Mouse (Mus musculus) naive thymus-derived CD4-positive, alpha-beta T cell, adult 2 months (primary cell): ENCODE results near the gene Tmub2.

ENCODE experiments used
- DNase-seq: peaks from one replicate; pipeline ENCODE4 v3.0.0-alpha.2; 2011; ENCODE audit warnings: low read depth

The Tmub2 gene

GRCm38 (mm10) chr11:102305359-102305758 is 20.6 kb downstream of the Tmub2 start:
- no peak for DNase-seq

- no peak for DNase-seq
These were observed 23.4 kb downstream of the Tmub2 start for GRCm38 (mm10) chr11:102308104-102308503.

GRCm38 (mm10) chr11:102308979-102309378 is 24.2 kb downstream of the Tmub2 start:
- peak; percentile 98 for DNase-seq

DNA sequence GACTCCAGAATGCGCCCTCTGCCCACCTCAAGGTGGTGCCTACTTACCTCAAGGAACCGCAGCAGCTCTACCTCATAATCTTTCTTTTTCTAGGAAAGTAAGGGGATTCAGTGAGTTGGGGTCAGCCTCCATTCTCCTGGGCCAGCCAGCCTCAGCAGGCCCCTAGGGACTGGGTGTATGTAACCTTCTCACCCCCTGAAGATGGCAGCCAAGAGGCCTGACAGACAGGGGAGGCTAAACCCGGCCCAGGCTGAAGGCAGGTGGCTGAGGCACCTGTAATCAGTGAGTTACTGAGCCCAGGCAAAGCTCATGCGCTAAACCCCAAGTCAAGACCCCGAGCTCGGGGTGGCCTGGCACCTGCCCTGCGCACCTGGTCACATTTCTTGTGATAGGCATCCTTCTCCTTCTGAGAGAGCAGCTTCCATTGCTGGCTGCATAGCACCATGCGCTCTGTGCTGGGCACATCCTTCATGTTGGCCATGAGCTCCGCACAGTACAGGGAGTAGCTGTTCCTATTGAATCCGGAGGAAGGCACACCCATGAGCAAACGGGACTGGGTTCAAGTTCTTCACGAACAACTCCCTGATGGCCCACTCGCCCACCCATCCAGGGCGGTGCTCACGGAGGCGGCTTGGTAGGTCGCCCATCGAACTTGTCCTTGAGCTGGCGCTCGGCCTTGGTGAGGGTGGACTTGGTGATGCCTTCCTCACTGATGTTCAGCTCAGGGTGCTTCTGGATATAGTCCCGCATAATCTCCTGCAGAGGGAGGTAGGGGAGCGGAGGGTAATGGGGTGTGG is 25.3 kb downstream of the Tmub2 start:
- peak; percentile 23 for DNase-seq

DNA sequence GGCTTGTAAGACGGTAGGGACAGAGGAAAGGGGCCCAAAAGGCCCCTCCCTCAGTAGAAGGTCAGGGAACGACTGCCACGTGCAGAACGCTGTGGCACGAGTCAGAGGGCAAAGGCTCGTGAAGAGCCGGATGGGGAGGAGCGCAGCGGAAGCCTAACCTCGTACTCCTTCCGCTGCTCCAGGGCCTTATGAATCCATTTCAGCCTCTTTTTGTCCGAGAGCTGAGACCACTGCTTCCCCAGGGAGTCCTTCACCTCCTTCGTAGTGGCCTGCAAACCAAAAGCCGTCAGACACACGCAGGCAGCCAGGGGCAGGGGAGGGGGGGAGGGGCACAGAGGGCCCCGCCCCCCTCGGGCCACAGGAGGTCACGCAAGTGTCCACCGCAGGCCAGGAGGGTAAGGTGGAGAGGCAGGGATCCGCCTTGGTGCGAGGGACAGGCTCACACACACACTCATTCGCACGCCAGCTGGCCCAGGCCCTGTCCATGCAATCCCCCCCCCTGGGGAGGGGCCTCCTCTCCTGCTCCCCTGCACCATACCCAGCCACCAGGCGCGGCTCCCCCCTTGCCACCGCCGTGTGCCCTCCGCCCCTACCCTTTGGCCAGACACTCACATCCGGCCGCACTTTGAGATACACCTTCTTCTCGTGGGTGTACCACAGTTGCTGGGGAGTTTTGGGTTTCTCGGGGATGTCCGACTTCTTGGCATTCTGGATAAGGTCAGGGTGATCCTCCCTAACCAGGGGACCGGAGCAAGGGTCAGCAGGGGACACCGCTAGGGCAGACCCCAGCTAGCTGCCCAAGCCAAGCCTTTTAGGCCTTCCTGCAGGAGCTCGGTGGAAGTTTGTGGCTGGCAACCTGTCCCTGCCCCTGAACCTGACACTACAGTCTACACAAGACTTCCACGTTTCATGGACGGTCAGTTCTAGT is 26.3 kb downstream of the Tmub2 start:
- DNase-seq, result peak; percentile 10

- DNase-seq, result no peak
These were observed 27.2 kb downstream of the Tmub2 start for GRCm38 (mm10) chr11:102311966-102312365.

DNA sequence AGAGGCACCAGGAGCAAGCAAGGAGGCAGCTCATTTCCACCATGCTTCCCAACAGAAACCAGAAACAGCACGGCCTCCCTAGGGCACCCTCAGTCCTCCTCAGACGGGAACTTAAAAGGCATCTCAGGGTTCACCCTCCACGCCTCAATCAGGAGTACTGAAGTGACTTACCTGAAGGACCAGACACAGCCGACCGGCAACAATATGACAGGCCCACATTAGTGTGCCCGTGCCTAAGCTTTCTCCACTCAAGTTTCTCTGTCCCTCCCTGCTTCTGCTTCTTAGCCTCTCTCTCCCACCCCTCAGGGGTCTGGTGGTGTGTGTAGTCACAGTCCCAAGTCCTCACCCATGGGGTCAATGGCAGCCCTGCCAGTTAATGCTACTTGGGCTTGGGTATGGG is 27.9 kb downstream of the Tmub2 start:
- DNase-seq, result no peak

GRCm38 (mm10) chr11:102314321-102314720 is 29.6 kb downstream of the Tmub2 start:
- peak; percentile 15 for DNase-seq

- no peak for DNase-seq
These were observed 31.2 kb downstream of the Tmub2 start for GRCm38 (mm10) chr11:102315690-102316571.

DNA sequence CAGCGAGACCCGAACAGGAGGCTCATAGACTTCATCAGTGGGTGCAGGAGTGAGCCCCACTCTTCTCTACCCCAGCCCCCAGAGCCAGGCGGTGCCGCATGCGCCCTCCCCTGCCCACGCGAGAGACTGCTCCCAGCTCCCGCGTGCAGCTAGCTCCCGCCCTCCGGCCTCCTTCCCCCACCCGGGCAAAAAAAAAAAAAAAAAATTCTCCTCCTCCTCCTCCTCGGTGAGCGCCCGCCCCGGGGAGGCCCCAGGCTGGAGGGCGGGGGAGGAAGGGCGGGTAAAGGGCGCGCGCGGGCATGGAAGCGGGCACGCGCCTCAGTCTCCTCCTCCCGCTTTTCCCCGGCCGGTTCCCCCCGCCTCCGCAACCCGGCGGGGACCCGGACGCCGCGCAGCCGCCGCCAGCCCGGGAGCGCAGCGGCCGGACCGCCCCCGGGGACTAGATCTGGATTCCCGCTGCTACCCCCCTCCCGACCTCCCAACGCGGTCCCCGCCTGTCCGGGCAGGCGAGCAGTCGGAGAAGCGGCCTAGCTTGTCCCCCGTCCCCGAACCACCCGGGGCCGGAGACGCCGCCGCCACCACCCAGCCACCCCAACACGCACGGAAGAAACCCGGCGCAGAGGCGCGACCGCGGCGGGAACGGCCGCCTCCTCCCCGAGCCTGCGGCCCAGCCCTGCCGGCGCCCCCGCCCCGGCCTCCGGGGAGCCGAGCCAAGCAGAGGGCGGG is 32.0 kb downstream of the Tmub2 start:
- DNase-seq, result peak; percentile 90

DNA sequence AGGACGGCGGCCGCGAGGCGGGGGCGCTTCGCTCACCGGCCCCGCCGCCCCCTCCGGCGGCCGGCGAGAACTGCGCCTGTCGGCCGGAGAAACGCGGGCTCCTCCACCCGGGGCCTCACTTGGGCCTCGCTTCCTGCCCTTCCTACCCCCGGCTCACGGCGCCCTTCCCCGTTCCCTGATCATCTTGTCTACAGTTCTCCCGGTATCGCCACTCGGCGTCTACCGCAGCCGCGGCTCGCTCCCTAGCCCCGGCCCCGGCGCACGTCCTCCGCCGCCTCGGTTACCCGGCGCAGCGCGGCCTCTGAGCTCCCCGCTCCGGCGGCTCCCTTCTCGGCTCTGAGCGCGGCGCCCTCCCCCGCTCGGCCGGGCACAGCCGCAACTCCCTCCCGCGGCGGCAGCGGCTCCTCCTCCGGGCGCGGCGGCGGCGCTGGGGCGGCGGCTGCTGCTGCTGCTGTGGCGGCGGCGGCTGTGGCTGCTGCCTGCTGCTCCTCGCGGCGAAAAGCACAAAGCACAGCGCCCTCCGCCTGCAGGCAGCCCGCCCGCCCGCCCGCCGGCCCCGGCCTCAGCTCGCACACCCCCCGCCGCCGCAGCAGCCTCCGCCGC is 32.7 kb downstream of the Tmub2 start:
- DNase-seq, result peak; percentile 78

GRCm38 (mm10) chr11:102317901-102318575 is 33.3 kb downstream of the Tmub2 start:
- DNase-seq, result peak; percentile 73

- DNase-seq, result peak; percentile 72
These were observed 34.1 kb downstream of the Tmub2 start for GRCm38 (mm10) chr11:102318576-102319409.

- DNase-seq, result peak; percentile 84
These were observed 34.7 kb downstream of the Tmub2 start, which contains the start of gene Ubtf for GRCm38 (mm10) chr11:102319410-102319792. Gene Ubtf, minus strand, starts transcription at chr11:102319742.

- peak; percentile 83 for DNase-seq
These were observed 35.4 kb downstream of the Tmub2 start for GRCm38 (mm10) chr11:102319941-102320685.

- DNase-seq, result no peak
These were observed 35.9 kb downstream of the Tmub2 start for GRCm38 (mm10) chr11:102320686-102321005.

- no peak for DNase-seq
These were observed 37.2 kb downstream of the Tmub2 start for GRCm38 (mm10) chr11:102321931-102322330.

- DNase-seq, result no peak
These were observed 38.8 kb downstream of the Tmub2 start for GRCm38 (mm10) chr11:102323516-102323915.

DNA sequence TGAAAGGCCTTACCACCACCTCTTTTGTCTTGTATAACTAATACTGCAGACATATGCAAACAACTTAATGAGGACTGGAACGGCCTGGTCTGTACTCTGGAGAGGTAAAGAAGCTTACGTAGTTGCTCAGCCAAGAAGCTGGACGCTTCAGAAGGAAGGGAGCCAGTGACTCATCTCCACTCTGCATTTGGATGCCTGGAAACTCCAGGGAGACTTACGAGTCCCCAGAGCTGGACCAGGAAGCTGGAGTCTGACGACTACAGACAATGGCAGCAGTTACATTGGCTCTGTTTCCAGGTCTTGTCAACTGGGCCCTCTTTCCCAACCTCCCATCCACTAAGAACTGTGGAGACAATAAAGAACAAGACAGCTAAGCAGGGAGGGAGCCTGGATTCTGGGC is 42.5 kb downstream of the Tmub2 start:
- no peak for DNase-seq
